Mouse (Mus musculus) G1E (cell line): ENCODE results near the gene Gdi2. TPM values are rescaled to one million over a fixed set of nuclear protein-coding genes. Genes with fewer than 3 reads are reported as not detected.

Experiments
- ATAC-seq: 2 replicates; pipeline ENCODE4 v1.8.0; 2016; ENCODE audit warnings: mild to moderate bottlenecking; ENCODE audit not compliant: insufficient number of reproducible peaks, poor library complexity, low FRiP score, severe bottlenecking; ENCODE audit errors: extremely low read depth
- DNase-seq: peaks from one replicate; pipeline ENCODE4 v3.0.0; 2012; ENCODE audit warnings: low spot score
- H3K27me3 ChIP-seq: 2 replicates; pipeline ENCODE4 v1.6.1; 2012; ENCODE audit warnings: mild to moderate bottlenecking, low read length, inconsistent platforms; ENCODE audit not compliant: insufficient read depth
- H3K36me3 ChIP-seq: replicated peaks from 2 replicates; pipeline ENCODE3; 2012; ENCODE audit warnings: mild to moderate bottlenecking, inconsistent platforms
- H3K4me1 ChIP-seq: 2 replicates; pipeline ENCODE4 v1.6.1; 2012; ENCODE audit warnings: low read depth, low read length, inconsistent platforms, mixed read lengths; ENCODE audit not compliant: insufficient read depth
- H3K4me3 ChIP-seq: 2 replicates; pipeline ENCODE4 v1.5.1; 2012; ENCODE audit warnings: low read depth, mild to moderate bottlenecking, inconsistent platforms, low read length, moderate library complexity, mixed read lengths
- H3K9me3 ChIP-seq: replicated peaks from 2 replicates; pipeline ENCODE4 v1.6.1; 2012; ENCODE audit warnings: inconsistent platforms
- CTCF ChIP-seq: IDR thresholded peaks from 2 replicates; pipeline ENCODE4 v1.5.1; 2012; ENCODE audit warnings: low read depth, low read length, inconsistent platforms, mixed read lengths
- GATA1 ChIP-seq: IDR thresholded peaks from 2 replicates; pipeline ENCODE4 v1.6.1; 2012; ENCODE audit warnings: borderline replicate concordance, low read length, inconsistent platforms, mixed read lengths
- GATA2 ChIP-seq: IDR thresholded peaks from 2 replicates; pipeline ENCODE4 v1.6.1; 2012; ENCODE audit warnings: low read depth, low read length, inconsistent platforms, borderline replicate concordance
- POLR2AphosphoS5 ChIP-seq: IDR thresholded peaks from 2 replicates; pipeline ENCODE4 v1.6.1; 2012; ENCODE audit warnings: low read depth, low read length, inconsistent platforms; ENCODE audit not compliant: insufficient replicate concordance
- TAL1 ChIP-seq: conservative IDR thresholded peaks from 2 replicates; pipeline ENCODE4 v1.6.1; 2012; ENCODE audit warnings: low read depth, low read length, inconsistent platforms, mixed read lengths
- polyA plus RNA-seq: library from polyadenylated mRNA; stranded (reverse); fragments of >175 nt; gene quantifications from 2 replicates; pipeline ENCODE4 v1.2.3, GENCODE M21; 2012
- total RNA-seq, 2 experiments: library from RNA; stranded (forward) in 1 of 2; stranded (reverse) in 1 of 2; fragments of 200-1000 nt in 1 of 2; fragments of >200 nt in 1 of 2; fragmentation: Nextera tagmentation in 1 of 2; gene quantifications; 2 replicates each; pipeline ENCODE4 v1.2.3; 2014 to 2017

The Gdi2 gene
- total and polyA plus RNA-seq, 3 experiments, result 493 to 1,012 (median 989) TPM

GRCm38 (mm10) chr13:3544077-3544874, 6.4 kb downstream of the Gdi2 start:
- TF ChIP-seq GATA2, result no peak
- no peak for ATAC-seq
- H3K4me3 ChIP-seq, result no peak overlapping the region
- no peaks in the 10 kb centered on the region for H3K9me3 ChIP-seq
- H3K4me1 ChIP-seq, result peaks cover 59% of the 10 kb centered on the region
- H3K27me3 ChIP-seq, result no peaks in the 10 kb centered on the region
- H3K36me3 ChIP-seq, result peaks cover 65% of the 10 kb centered on the region
- no peak for DNase-seq

GRCm38 (mm10) chr13:3544925-3545324, 7.1 kb downstream of the Gdi2 start:
- Histone ChIP-seq H3K36me3 (peaks cover 70% of the 10 kb centered on the region), H3K27me3 (no peaks in the 10 kb centered on the region), H3K4me1 (peaks cover 56% of the 10 kb centered on the region), H3K4me3 (no peak overlapping the region), H3K9me3 (no peaks in the 10 kb centered on the region)
- DNase-seq, result no peak
- no peak for ATAC-seq
- TF ChIP-seq TAL1 (no peak), GATA2 (no peak), CTCF (no peak), GATA1 (no peak), POLR2AphosphoS5 (no peak)

- no peak for DNase-seq
- no peaks in the 10 kb centered on the region for H3K27me3 ChIP-seq
- H3K36me3 ChIP-seq, result peaks cover 77% of the 10 kb centered on the region
- peaks cover 35% of the 10 kb centered on the region for H3K4me1 ChIP-seq
- no peaks in the 10 kb centered on the region for H3K9me3 ChIP-seq
- TF ChIP-seq CTCF, result no peak
- TF ChIP-seq POLR2AphosphoS5, result no peak
- TF ChIP-seq GATA1, result no peak
- TF ChIP-seq GATA2, result no peak
- no peak for TF ChIP-seq TAL1
- no peak overlapping the region for H3K4me3 ChIP-seq
- no peak for ATAC-seq
Measured at GRCm38 (mm10) chr13:3547410-3547809, 9.5 kb downstream of the Gdi2 start.

- TF ChIP-seq POLR2AphosphoS5, result no peak
- TF ChIP-seq CTCF, result no peak
- TF ChIP-seq TAL1, result no peak
- no peak for TF ChIP-seq GATA2
- TF ChIP-seq GATA1, result no peak
- Histone ChIP-seq H3K4me3 (no peak overlapping the region), H3K9me3 (no peaks in the 10 kb centered on the region), H3K4me1 (peaks cover 34% of the 10 kb centered on the region), H3K27me3 (no peaks in the 10 kb centered on the region), H3K36me3 (peaks cover 82% of the 10 kb centered on the region)
- ATAC-seq (no peak), DNase-seq (no peak)
Measured at GRCm38 (mm10) chr13:3547856-3548255, 10.0 kb downstream of the Gdi2 start.

GRCm38 (mm10) chr13:3563130-3563529, 25.3 kb downstream of the Gdi2 start:
- DNase-seq (no peak), ATAC-seq (no peak)

GRCm38 (mm10) chr13:3563953-3564352, 26.1 kb downstream of the Gdi2 start:
- ATAC-seq, result no peak

More at GRCm38 (mm10) chr13:3563130-3563529, 25.3 kb downstream of the Gdi2 start:
- TF ChIP-seq GATA1, result no peak
- TF ChIP-seq CTCF, result no peak
- no peak for TF ChIP-seq POLR2AphosphoS5
- no peak for TF ChIP-seq GATA2
- TF ChIP-seq TAL1, result no peak
- Histone ChIP-seq H3K36me3 (peaks cover 75% of the 10 kb centered on the region), H3K4me1 (peaks cover 3% of the 10 kb centered on the region; the same call in 1 of the 2 replicates), H3K9me3 (no peaks in the 10 kb centered on the region), H3K4me3 (no peak overlapping the region), H3K27me3 (no peaks in the 10 kb centered on the region)

More at GRCm38 (mm10) chr13:3563953-3564352, 26.1 kb downstream of the Gdi2 start:
- Histone ChIP-seq H3K4me3 (no peak overlapping the region), H3K36me3 (peaks cover 76% of the 10 kb centered on the region), H3K27me3 (no peaks in the 10 kb centered on the region), H3K9me3 (no peaks in the 10 kb centered on the region), H3K4me1 (peaks cover 3% of the 10 kb centered on the region; the same call in 1 of the 2 replicates)
- no peak for DNase-seq
- no peak for TF ChIP-seq GATA1
- no peak for TF ChIP-seq CTCF
- TF ChIP-seq GATA2, result no peak
- no peak for TF ChIP-seq POLR2AphosphoS5
